In the genomic region with DNA sequence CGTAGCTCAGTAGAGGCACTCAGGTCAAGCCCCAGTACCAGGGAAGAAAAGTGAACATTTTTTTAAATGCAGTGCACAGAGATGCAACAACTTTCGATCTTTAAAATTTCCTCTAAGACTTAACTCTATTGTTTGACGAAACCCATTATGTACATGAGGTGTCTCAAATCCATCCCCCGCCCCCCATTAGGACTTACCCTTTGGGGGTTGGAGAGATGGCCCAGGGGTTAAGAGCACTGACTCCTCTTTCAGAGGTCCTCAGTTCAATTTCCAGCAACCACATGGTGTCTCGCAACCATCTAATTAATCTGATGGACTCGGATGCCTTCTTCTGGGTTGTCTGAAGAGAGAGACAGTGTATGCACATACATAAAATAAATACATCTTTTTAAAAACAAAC, we compare ENCODE assay signal across 8 mouse cellular contexts. TPM values are rescaled to one million over a fixed set of nuclear protein-coding genes. Genes with fewer than 3 reads are reported as not detected.
DNase-seq lines count a peak whose midpoint lies in the region; ATAC-seq and TF ChIP-seq lines count a peak whose summit lies in the region.

No protein-coding gene starts in this region.

- H3K9ac ChIP-seq in kidney, embryonic 14.5 days (ENCODE audit: low read depth, low read length): peak overlapping the region; percentile 80
- H3K9ac ChIP-seq in hindbrain, embryonic 11.5 days (ENCODE audit: low read depth, low read length): peak overlapping the region; percentile 82
- H3K9ac ChIP-seq in midbrain, embryonic 12.5 days (replicated peaks): peak overlapping the region; percentile 79

- peaks cover 18% of the 10 kb centered on the region; the same call in 1 of the 2 replicates for H3K4me1 ChIP-seq in kidney, embryonic 14.5 days (ENCODE audit: control insufficient read depth, insufficient read depth, low read length)
- peaks cover 7% of the 10 kb centered on the region for H3K4me1 ChIP-seq in bone marrow macrophage, adult 2 months (ENCODE audit: control insufficient read depth, insufficient read depth, low read length)
- no peaks in the 10 kb centered on the region for H3K4me1 ChIP-seq in hindbrain, embryonic 11.5 days (replicated peaks; ENCODE audit: control insufficient read depth, insufficient read depth, low read length)
- peaks cover 32% of the 10 kb centered on the region for H3K4me1 ChIP-seq in midbrain, embryonic 12.5 days

- ATAC-seq in kidney, embryonic 14.5 days (ENCODE audit: low FRiP score, low TSS enrichment): no peak
- no peak for ATAC-seq in hindbrain, embryonic 11.5 days (ENCODE audit: low FRiP score)
- no peak for ATAC-seq in midbrain, embryonic 12.5 days (ENCODE audit: low FRiP score, low read depth)

- H3K27me3 ChIP-seq in kidney, embryonic 14.5 days (ENCODE audit: control insufficient read depth, insufficient read depth, low read length): no peaks in the 10 kb centered on the region
- H3K27me3 ChIP-seq in hindbrain, embryonic 11.5 days (ENCODE audit: control insufficient read depth, insufficient read depth, low read length): no peaks in the 10 kb centered on the region
- H3K27me3 ChIP-seq in midbrain, embryonic 12.5 days: no peaks in the 10 kb centered on the region

- no peaks in the 10 kb centered on the region for H3K36me3 ChIP-seq in kidney, embryonic 14.5 days (ENCODE audit: control insufficient read depth, insufficient read depth, low read length)
- H3K36me3 ChIP-seq in hindbrain, embryonic 11.5 days (ENCODE audit: control insufficient read depth, insufficient read depth, low read length): no peaks in the 10 kb centered on the region
- H3K36me3 ChIP-seq in midbrain, embryonic 12.5 days: no peaks in the 10 kb centered on the region

- H3K4me2 ChIP-seq in kidney, embryonic 14.5 days (replicated peaks; ENCODE audit: low read depth, low read length): peak overlapping the region; percentile 80
- H3K4me2 ChIP-seq in hindbrain, embryonic 11.5 days (replicated peaks; ENCODE audit: low read depth, low read length): peak overlapping the region; percentile 71
- peak overlapping the region; percentile 80 for H3K4me2 ChIP-seq in midbrain, embryonic 12.5 days (replicated peaks)

- TF ChIP-seq CTCF in bone marrow macrophage, adult 2 months (IDR thresholded peaks at IDR 0.05; ENCODE audit: low read depth, low read length): no peak

- no peak for DNase-seq in kidney, postnatal 4 days
- peak; percentile 48 for DNase-seq in hindbrain, embryonic 11.5 days (ENCODE audit: low spot score)
- DNase-seq in frontal cortex, postnatal 25 days (ENCODE audit: low spot score in 2 of 2): no peak
- no peak for DNase-seq in layer of hippocampus, adult 18-20 months (ENCODE audit: low spot score in 2 of 2)
- no peak for DNase-seq in ovary, postnatal 14 days (ENCODE audit: low spot score)

- 8% methylated on average over 6 of the region's 6 CpGs for WGBS in kidney, embryonic 14.5 days
- WGBS in hindbrain, embryonic 11.5 days: 9% methylated on average over 6 of the region's 6 CpGs
- WGBS in midbrain, embryonic 12.5 days: 4% methylated on average over 6 of the region's 6 CpGs

- peak overlapping the region; percentile 93 for H3K27ac ChIP-seq in kidney, embryonic 14.5 days (ENCODE audit: low read depth, low read length)
- no peak overlapping the region for H3K27ac ChIP-seq in bone marrow macrophage, adult 2 months (ENCODE audit: insufficient read depth, low read depth, low read length)
- H3K27ac ChIP-seq in hindbrain, embryonic 11.5 days (ENCODE audit: low read depth, low read length): peak overlapping the region; percentile 85
- peak overlapping the region; percentile 91 for H3K27ac ChIP-seq in midbrain, embryonic 12.5 days (replicated peaks)

- H3K4me3 ChIP-seq in kidney, embryonic 14.5 days (ENCODE audit: low read length): peak overlapping the region; percentile 72
- peak overlapping the region; percentile 80 for H3K4me3 ChIP-seq in bone marrow macrophage, adult 2 months (ENCODE audit: insufficient read depth, low read length)
- H3K4me3 ChIP-seq in hindbrain, embryonic 11.5 days (ENCODE audit: low read depth, low read length): peak overlapping the region; percentile 57
- peak overlapping the region; percentile 76 for H3K4me3 ChIP-seq in midbrain, embryonic 12.5 days

- H3K9me3 ChIP-seq in kidney, embryonic 14.5 days (ENCODE audit: control insufficient read depth, low read length): no peaks in the 10 kb centered on the region
- H3K9me3 ChIP-seq in hindbrain, embryonic 11.5 days (ENCODE audit: control insufficient read depth, low read length): no peaks in the 10 kb centered on the region
- H3K9me3 ChIP-seq in midbrain, embryonic 12.5 days: no peaks in the 10 kb centered on the region

- TF ChIP-seq POLR2A in bone marrow macrophage, adult 2 months (IDR thresholded peaks at IDR 0.05; ENCODE audit: borderline replicate concordance, low read depth, low read length): no peak

RNA-seq across cellular contexts. Expression of a gene that starts 1.1 kb away (rescaled TPM):
- polyA plus RNA-seq in kidney, embryonic 14.5 days (2014; fragmentation: Nextera tagmentation; extraction: Ambion mirVana): 16.9 and 18.4 TPM in 2 replicates
- 7.9 and 12.2 TPM in 2 replicates for polyA plus RNA-seq in bone marrow macrophage, adult 2 months (2012; ENCODE audit: insufficient read depth, insufficient read length, missing spikeins)
- 26.3 and 27.2 TPM in 2 replicates for polyA plus RNA-seq in hindbrain, embryonic 11.5 days (2014; fragmentation: Nextera tagmentation; extraction: Ambion mirVana)
- 28.7 and 29.8 TPM in 2 replicates for polyA plus RNA-seq in midbrain, embryonic 12.5 days (2016; fragmentation: Nextera tagmentation; extraction: Ambion mirVana)
- 10 to 100 TPM; 37.5 to 41.0 TPM for total RNA-seq in layer of hippocampus, adult 18-20 months (2021)

RNA-seq across cellular contexts. Expression of a gene that starts 1.1 kb away (rescaled TPM):
- polyA plus RNA-seq in kidney, embryonic 14.5 days (2014; fragmentation: Nextera tagmentation; extraction: Ambion mirVana): 39.1 and 41.7 TPM in 2 replicates
- polyA plus RNA-seq in bone marrow macrophage, adult 2 months (2012; ENCODE audit: insufficient read depth, insufficient read length, missing spikeins): 0.80 and 1.8 TPM in 2 replicates
- 32.4 and 33.3 TPM in 2 replicates for polyA plus RNA-seq in hindbrain, embryonic 11.5 days (2014; fragmentation: Nextera tagmentation; extraction: Ambion mirVana)
- 26.6 and 28.8 TPM in 2 replicates for polyA plus RNA-seq in midbrain, embryonic 12.5 days (2016; fragmentation: Nextera tagmentation; extraction: Ambion mirVana)
- total RNA-seq in layer of hippocampus, adult 18-20 months (2021): 1 to 10 TPM; 5.2 to 6.6 TPM
